Mouse (Mus musculus): ENCODE measurements at regions not wholly inside any gene's neighbourhood (a gene's known extent, or its start where the extent isn't known, plus 50 kb on each side); places are given as distances from the start of the nearest gene placed in this dataset.

DNA sequence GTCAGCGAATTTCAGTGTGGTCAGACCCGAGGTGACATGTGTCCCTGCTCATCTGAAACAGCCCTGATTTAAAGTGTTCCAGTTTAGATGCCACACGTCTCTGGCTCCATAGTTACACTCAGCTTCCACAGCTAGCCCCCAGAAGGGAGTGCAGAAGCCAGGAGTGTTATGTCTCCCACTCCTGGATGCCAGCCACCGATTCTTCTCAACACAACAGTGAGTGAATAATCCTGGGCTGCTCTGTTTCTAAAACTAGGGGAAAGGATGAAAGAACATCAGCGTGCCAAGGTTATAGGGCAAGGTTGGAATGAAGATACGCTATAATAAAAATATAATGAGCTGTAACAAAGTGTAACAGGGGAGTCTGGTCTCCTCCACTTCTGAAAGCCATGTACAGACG lies 51.5 kb upstream of the Stmnd1 start:
- DNase-seq (ENCODE audit: low read depth in 1 of 2, low spot score in 2 of 2) = no peak

DNA sequence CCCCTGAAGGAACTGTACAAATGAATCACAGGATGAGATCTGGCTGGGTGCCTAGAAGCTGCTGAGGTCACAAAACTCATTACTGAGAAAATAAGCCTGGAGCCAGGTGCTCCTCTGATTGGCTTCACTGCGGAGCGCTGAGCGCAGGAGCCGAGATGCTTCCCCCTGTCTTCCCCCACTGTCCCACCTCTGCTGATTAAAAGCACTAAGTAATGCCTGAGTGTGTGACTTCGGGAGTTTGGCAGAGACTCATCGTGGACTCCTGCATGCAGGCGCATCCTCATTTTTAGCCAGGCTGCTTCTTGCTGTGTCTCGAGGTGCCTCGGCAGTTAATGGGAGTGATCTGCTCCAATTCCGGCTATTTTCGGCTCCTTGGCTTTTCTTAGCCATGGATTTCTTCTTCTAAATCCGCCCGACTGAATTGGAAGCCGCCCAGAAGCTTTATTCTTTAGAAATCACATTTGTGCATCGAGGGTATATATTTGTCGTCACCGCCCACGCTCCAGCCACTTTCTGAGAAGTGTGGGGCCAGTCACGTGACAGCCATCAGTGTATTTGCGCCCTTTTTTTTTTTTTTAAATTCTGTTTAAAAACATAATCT lies 55.3 kb upstream of the Stmnd1 start:
- DNase-seq (ENCODE audit: low read depth in 1 of 2, low spot score in 2 of 2) = no peak

GRCm38 (mm10) chr13:46216954-46217838 lies 56.3 kb upstream of the Stmnd1 start:
- DNase-seq (ENCODE audit: low read depth in 1 of 2, low spot score in 2 of 2) = no peak

DNA sequence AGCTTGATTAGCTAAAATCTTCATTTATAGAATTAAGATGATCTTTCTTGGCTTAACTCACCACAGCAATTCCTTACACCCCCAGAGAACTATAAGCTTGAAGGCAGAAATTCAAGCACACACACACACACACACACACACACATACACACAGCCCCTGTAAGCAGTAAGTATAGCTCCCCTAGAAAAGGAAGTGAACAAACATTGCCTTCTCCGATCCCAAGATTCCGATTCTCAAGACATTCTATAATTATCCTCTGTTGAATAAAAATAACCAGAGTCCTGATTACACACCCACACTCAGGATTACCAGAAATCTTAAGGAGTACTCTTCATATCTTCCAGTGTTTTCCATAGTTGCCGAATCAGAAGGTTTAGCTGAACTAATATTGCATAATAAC lies 70.0 kb upstream of the Stmnd1 start:
- no peak for DNase-seq (ENCODE audit: low read depth in 1 of 2, low spot score in 2 of 2)

- DNase-seq (ENCODE audit: low read depth in 1 of 2, low spot score in 2 of 2) = no peak
Measured at GRCm38 (mm10) chr13:46202586-46202985, 70.9 kb upstream of the Stmnd1 start.

GRCm38 (mm10) chr13:46201029-46201599 lies 72.4 kb upstream of the Stmnd1 start:
- DNase-seq (ENCODE audit: low read depth in 1 of 2, low spot score in 2 of 2) = no peak

DNA sequence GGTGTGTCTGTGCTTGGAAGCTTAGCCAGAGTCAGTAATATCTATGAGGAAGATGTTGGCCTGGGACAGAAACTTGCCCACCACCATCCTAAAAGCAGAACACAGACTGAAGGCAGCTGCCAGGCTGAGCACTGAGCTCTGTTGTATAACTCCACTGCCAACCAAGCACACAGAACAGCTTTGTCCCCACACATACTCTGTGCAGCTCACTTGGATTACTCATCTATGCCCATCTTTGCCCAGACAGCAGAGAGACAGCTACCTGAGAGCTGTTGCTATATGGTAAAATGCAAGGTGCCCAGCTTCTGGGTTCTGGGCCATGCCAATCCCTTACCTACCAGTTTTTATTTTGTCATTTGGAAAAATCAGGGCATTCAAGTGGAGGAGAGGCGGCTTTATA lies 80.4 kb upstream of the Stmnd1 start:
- no peak for DNase-seq (ENCODE audit: low read depth in 1 of 2, low spot score in 2 of 2)

DNA sequence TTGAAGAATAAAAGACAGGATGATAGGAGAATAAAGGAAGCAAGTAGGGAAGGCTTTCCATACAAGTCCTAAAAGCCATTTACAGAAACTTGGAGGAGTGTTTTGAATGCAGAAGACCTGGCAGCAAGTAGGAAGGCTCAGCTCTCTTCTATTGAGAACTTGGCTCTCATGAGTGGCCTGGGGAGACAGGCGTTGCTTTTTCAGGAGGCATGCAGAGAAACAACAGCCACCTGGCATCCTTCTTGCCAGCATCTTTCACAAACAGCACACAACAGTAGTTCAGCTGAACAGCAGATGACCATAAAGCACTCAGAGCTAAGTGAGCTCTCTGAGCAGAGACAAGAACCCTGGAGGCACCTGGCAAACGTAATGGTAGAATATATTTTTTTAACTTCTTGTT lies 83.8 kb upstream of the Stmnd1 start:
- no peak for DNase-seq (ENCODE audit: low read depth in 1 of 2, low spot score in 2 of 2)

- DNase-seq (ENCODE audit: low read depth in 1 of 2, low spot score in 2 of 2) = no peak
Measured at GRCm38 (mm10) chr13:46182851-46183250, 90.7 kb upstream of the Stmnd1 start.

GRCm38 (mm10) chr13:46180606-46181133 lies 92.9 kb upstream of the Stmnd1 start:
- no peak for DNase-seq (ENCODE audit: low read depth in 1 of 2, low spot score in 2 of 2)

GRCm38 (mm10) chr13:46179916-46180315 lies 93.6 kb upstream of the Stmnd1 start:
- DNase-seq (ENCODE audit: low read depth in 1 of 2, low spot score in 2 of 2) = no peak

- no peak for DNase-seq (ENCODE audit: low read depth in 1 of 2, low spot score in 2 of 2)
Measured at GRCm38 (mm10) chr13:46173103-46173502, 100.4 kb upstream of the Stmnd1 start.

- peak in 1 of 2 experiments; percentile 12 for DNase-seq (ENCODE audit: low read depth in 1 of 2, low spot score in 2 of 2)
Measured at GRCm38 (mm10) chr13:46162025-46162374, 111.5 kb upstream of the Stmnd1 start.

- no peak for DNase-seq (ENCODE audit: low read depth in 1 of 2, low spot score in 2 of 2)
Measured at GRCm38 (mm10) chr13:46161261-46162024, 112.1 kb upstream of the Stmnd1 start.

- DNase-seq (ENCODE audit: low read depth in 1 of 2, low spot score in 2 of 2) = no peak
Measured at GRCm38 (mm10) chr13:46159354-46159753, 114.2 kb upstream of the Stmnd1 start.

DNA sequence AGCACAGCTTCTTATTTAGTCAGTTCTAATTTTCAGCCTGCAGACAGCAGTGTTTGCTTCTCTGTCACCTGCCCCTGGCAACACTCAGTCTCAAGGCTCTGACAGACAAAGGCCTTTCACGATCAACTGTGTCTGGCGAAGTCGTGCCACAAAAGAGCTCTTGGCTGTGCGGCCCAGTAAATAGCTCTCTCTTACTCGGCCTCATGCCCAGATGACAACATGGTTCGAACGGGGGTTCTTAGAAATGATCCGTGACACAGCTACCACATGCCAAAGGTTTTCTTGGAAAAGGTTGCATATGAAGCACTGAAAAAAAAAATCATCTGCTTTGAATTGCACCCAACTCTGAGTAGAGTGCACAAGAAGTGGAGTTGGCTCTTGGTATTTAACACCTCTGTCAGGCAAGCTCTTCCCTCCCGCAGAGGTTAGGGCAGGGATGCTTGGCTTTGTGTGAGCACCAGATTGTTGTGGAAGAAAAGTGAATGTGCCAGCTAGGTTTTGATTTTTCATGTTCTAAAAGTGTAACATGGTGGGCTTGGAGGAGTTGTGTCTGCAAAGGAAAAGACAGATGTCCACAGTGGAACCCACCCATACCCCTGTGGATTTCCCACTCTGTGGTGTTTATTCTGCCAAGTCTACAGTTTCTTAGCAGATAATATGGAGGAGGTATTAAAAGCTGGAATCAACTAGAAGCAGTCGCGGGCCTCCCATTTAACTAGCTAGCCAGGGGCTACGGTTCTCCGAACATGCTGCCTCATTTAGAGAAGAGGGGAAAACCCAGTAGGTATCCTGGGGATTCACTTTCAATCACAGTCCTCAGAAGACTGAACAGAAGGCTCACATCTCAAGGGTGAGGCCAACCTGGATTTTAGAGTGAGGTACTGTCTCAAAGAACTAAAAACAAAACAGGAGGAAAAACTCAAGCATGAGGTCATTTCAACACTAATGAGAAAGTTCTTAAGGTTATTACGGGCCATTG lies 120.0 kb upstream of the Stmnd1 start:
- DNase-seq (ENCODE audit: low read depth in 1 of 2, low spot score in 2 of 2) = no peak

DNA sequence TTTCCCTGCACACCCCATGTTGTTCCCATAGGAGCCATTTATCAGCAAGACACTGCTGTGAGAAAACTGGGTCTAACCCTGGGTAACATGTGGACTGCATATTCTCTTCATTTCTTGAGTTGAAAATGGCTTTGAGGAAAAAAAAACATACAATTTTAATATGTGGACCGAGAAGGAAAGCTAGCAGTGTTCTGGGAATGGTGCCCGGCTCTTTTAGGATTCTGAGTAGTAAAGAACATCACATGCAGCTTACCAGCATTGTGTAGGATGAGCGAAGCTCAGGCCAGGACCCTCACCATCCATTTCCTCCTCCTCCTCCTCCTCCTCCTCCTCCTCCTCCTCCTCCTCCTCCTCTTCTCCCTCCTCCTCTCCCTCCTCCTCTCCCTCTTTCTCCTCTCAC lies 133.5 kb upstream of the Stmnd1 start:
- DNase-seq (ENCODE audit: low read depth in 1 of 2, low spot score in 2 of 2) = no peak

DNA sequence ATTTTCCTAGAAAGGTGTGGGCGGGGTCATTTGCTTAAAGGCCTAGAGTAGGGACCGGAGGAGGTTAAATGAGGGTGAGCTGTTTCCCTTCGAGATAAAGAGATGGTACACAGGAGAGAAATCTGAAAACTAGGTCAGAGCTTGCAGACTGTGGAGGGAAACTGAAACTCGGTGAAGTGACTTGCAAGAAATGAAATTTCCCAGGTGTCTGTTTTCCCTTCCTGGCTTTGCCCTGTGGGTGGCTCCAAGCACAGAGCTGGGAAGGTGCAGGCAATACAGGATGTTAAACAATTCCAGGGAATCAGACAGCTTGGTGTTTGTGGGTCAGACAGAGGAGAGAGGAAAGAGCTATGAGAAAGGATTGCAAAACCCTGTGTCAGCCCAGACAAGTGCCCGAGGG lies 134.3 kb upstream of the Stmnd1 start:
- DNase-seq (ENCODE audit: low read depth in 1 of 2, low spot score in 2 of 2) = no peak

- DNase-seq (ENCODE audit: low read depth in 1 of 2, low spot score in 2 of 2) = no peak
Measured at GRCm38 (mm10) chr13:46135411-46135810, 138.1 kb upstream of the Stmnd1 start.

GRCm38 (mm10) chr13:46129236-46129855 lies 144.2 kb upstream of the Stmnd1 start:
- no peak for DNase-seq (ENCODE audit: low read depth in 1 of 2, low spot score in 2 of 2)
